Mouse (Mus musculus): ENCODE data around the gene Zbtb42.

Gene Zbtb42

DNA sequence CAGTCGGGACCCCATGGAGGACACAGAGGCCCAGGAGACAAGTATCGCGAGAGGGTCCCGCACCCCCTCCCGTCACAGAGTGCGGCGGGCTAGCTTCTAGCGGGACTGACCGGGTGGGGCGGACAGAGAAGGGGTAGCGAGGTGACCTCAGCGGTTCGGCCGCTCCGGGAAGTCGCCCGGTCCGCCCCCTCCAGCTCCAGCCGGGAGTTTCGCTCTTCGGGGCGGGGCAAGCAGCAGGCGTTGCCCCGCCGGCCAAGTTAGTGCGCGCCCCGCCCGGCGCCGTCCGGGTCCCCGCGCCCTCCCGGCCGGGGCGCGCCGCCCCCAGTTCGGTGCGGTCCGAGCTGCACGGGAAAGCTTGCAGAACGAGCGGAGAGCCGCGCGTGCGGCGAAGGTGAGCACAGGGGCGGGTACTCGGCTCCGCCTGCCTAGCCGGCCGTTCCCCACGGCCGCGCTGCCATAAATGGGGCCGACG lies at the start of gene Zbtb42:
Zbtb42 (plus strand) TSS at position 274 of the 472 bp plus-strand sequence.
- peak; percentile 68 to 86 for DNase-seq

DNA sequence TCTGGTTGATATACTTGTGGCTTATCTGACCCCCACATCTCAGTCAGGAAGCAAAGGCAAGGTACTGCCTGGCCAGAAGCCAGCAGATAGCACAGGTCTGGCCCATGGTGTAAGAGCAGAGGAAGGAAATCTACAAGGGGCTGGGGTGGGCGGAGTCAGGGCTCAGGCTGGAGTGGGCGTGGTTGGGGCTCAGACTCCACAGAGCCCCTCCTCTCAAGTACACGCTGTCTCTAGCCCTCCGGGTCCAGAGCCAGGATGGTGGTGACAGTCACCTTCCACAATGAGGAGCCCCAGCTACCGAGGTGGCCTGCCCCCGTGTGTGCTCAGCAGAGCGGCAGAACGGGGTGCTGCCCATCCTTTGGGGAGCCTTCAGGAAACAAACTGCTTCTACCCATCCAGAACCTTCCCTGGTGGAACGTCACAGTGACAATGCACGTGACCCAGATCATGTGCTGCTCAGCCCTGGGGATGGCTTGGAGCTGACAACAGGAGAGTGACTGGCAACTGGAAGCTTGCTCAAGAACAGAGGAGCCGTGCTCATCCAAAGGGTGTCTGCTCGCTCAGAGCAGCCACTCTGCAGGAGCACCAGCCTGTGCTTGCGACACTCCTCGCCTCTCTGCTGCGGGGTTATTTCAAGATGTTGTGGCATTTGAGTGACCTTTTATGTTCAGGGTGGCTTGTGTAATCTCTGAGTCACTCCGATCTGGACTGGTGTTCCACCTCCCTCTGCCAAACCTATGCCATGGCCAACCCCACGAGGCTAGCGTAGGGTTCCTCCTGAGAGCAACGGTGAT lies 49.5 kb upstream of the Zbtb42 start:
- peak; percentile 61 to 66 for DNase-seq

DNA sequence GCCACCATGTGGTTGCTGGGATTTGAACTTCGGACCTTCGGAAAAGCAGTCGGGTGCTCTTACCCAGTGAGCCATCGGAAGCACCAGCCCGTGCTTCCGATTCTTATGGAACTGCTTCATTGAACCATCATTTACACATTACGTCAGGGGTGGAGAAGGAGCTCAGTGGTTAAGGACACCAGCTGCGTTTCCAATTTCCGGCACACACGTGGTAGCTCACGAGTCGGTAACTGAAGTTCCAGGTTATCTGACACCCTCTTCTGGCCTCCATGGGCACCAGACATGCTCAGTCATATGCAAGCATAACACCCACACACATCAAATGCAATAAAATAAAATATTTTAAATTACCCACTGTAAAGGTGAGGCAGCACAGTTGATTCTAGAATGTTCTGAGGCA lies 48.6 kb upstream of the Zbtb42 start:
- DNase-seq: no peak

DNA sequence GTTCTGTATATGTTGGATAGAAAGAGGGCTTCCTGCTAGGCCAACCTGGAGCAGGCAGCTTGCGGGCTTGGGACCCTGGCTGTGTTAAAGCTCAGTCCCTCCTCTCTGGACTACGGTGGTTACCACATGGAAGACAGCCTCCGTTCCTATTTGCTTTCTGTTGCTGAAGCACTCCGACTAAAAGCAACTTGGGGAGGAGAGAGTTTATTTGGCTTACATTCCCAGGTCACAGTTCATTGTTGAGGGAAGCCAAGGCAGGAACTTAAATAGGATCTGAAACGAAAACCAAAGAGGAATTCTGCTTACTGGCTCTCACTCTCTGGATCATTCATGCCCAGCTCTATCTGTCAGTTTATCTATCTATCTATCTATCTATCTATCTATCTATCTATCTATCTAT lies 47.8 kb upstream of the Zbtb42 start:
- DNase-seq: no peak

DNA sequence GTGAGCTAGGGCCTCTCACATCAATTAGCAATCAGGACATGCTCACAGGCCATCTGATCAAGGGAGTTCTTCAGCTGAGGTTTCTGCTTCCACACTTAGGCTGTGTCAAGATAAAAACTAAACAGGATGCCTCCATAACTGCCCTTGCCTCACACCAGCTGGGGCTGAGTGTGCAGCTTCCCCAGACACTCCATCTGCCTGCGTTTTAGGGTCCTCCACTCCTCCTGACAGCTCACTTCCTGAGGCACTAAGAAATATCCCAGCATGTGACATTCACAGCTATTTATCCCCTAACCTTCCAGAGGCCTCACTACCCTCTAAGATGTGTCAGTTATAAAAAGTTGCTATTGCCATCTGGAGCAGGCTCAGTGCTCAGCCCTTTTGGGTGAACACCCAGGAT lies 47.2 kb upstream of the Zbtb42 start:
- DNase-seq: no peak

DNA sequence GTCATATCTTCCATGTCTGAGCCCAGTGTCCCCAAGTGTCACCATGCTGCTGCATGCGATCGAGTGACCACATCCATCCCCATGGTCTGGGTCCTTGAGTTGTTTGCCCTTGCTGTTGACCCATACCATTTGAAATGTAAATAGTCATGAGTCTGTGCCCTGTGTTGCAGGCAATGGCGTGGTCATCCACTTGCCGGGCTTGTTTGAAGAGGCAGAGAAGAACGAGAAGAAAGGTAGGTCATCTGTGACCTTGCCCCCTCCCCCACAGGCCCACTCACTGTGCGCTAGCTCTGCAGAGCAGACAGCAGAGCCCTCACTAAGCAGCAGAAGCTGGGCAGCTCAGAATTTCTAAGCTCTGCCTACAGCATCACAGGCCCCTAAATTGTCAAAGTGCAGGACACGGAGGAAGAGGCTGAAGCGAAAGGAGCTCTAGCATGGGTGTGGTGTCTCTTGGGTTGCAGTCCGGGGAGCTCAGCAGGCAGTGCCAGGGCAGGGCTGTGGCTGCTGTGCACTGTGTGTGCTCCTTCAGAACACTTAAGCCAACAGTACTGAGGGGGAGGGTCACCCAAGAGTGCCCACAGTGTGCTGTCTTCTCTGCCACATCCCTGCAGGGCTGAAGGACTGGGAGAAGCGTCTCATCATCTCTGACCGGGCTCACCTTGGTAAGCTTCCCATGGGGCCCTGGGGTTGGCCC lies 46.4 kb upstream of the Zbtb42 start:
- DNase-seq: no peak

DNA sequence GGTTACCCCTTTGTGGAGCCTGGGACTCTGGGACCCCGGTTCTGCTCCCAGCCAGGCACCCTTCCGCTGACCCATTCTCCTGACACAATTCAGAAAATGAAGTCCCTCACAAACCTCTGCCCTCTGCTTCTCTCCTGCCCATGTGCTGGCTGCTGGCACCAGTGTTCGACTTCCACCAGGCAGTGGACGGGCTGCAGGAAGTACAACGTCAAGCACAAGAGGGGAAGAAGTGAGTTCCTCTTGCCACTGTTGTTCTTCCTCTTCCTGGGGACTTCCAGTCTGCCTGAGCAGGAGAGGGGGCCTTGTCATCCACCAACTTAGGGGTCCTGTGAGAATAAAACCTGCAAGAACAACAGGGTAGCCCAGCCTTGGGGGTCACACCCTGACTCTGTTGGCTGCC lies 45.7 kb upstream of the Zbtb42 start:
- peak in 1 of 2 experiments; percentile 37 for DNase-seq

DNA sequence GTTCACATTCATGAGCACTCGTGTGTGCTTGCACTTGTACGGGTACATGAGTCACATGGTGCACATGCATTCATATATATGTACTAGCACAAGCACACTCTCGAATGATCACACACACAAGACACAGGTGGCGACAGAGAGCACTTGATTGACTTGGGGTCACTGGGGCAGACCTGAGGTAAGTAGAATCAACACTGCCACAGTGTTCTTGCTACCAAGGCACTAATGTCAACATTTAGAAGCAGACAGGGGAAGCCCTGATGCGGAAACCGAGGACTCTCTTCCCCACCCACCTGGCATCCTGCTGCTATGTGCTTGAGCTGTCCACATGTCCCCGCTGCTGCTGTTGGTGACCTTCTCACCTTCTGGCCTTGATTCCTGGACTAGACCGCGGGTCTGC lies 44.9 kb upstream of the Zbtb42 start:
- DNase-seq: no peak

DNA sequence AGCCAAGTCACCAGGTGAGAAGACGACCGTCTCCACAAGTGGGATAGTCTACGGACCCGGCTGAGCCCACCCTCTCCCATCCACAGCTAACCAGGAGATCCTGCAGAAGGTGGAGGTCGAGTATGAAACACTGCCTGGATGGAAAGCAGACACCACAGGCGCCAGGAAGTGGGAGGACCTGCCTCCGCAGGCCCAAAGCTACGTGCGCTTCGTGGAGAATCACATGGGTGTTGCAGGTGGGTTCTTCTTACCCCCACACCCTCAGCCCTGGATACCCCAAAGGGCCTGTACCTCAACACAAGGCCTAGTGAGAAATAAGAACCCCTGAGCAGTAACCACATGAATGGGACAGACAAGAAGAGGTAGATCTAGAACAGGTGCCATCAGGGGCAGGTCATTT lies 39.1 kb upstream of the Zbtb42 start:
- DNase-seq: peak in 1 of 2 experiments; percentile 34

DNA sequence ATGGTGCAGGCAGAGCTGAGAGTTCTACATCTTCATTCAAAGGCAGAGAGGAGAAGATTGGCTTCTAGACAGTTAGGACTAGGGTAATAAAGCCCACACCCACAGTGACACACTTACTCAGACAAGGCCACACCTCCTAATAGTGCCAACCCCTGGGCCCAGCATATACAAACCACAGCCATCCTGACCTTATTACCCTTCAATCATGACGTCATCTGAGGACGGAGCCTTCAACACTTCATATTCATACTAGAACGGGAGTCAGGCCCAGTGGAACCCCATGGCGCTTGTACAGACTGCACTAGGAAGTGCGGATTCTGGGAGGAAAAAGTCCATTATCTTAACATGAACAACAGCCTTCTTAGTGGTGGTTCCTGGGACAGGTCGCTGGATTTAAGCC lies 35.5 kb upstream of the Zbtb42 start:
- peak in 1 of 2 experiments; percentile 33 for DNase-seq

DNA sequence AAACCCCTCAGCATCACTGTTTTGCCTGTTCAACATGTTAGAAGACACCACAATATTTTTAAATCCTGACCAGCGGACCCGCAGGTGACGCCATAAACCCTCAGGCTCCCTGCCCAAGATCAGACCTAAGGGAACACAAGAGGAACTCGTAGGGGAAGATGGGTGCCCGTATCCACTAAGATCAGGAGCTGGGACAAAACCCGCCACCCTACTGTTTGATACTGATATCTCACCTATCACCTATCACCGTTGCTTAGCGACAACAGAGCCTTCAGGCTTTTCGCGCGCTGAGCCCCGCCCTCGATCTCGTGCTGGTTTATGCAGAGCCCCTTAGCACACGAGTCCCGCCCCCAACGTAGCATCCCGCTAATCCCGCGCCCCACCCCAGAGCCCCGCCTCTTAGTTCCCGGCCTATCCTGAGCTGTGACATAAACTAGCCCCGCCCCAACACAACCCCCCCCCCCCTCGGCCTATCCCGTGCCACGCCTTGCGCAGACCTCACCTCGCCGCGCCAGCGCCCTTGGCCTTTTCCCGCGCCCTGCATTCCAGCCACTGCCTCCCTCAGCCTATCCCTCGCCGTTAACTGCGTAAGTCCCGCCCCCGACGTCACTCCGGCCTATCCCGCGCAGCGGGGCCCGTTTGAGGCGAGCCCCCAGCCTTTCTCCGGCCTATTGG lies 34.3 kb upstream of the Zbtb42 start, which contains the start of gene Siva1:
Siva1 (plus strand) TSS at position 500 of the 675 bp plus-strand sequence.
- DNase-seq: peak; percentile 99 to 100

DNA sequence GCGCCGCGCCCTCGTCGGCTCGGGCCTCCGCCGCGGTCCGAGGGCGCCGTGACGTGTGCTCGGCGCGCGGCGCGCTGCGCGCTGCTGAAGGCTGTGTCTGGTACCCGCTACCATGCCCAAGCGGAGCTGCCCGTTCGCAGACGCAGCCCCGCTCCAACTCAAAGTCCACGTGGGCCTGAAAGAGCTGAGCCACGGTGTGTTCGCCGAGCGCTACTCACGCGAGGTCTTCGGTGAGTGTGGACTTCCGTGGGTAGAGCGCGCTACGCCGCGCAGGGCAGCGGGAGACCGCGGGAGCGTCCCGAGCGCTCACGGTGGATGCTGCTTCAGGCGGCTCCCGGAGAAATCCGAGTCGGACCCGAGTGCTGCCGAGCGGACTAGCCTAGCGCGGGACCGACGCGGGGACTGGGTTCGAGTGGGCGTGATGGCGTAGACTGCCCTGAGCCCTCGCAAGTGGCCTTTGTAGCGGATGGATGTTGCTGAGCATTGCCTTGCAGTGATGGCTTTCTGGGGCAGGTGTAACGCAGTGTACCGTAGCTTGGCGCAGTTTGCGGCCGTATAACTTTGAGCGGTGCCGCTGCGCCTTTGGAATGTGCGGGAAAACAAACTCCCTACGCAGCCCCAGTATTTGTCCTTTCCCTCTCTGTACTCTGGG lies 33.6 kb upstream of the Zbtb42 start:
- peak in 1 of 2 experiments; percentile 58 for DNase-seq

DNA sequence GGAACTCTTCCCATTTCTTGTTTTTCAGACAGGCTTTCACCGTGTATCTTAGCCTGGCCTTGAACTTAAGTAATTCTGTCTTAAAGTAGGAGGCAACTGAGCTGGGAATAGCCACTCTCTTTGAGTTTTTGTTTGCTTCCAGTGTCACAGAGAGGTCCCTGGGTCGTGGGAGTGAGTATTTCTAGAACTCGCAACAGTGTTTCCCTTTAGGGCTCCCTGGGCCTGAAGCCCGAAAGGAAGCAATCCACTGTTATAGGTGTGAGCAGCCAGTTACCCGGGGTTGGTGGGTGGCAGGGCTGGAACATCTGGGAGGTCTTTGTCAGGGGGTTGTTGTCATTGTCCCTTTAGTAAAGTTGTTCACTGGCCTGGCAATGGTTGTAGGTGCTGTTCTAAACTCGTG lies 32.5 kb upstream of the Zbtb42 start:
- no peak for DNase-seq

DNA sequence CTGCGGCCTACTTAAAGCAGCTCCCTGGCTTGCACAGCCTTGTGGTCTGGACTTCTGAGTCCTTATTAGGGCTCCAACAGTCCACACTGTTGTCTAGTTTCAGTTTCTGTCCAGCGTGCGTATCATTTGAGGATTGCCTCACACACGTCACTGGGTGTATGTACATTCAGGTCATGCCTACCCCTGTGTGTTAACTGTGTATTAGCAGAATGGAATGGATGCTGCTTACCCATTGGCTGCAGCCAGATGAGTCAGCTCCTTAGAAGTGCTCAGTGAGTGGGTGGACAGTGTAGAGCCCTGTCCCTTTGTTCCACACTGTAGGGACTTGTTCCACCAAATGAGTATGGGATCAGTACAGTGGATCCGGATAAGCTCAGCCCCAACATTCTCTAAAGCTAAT lies 30.5 kb upstream of the Zbtb42 start:
- no peak for DNase-seq

DNA sequence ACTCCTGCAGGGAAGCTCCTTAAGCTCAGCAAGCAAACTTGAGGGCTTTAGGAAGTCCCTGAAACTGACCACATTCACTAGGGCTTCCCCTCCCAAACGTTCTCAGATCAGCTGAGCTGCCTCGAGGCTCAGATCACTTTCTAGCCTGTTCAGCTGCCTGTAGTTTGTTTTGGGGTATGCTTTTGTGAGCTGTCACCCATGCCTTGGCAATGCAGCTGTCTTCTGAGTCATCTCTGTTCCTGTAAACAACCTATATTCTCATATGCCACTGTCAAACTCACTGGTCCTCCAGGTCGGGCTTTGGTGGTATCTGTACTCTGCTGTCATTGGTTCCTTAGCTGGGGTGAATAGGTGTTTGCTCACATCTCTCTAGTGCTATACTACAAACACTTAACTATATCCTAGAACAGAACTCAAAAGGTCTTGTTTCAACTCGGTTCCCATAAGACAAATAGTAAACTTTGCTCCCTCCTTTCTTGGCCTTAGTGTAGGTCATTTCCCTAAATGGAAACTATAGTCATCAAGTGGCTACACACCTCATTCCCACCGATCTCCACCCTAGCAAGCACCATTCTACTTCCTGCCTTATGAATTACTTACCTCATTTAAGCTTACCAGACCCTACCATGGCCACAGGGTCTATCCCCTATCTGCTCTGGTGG lies 26.7 kb upstream of the Zbtb42 start:
- no peak for DNase-seq

DNA sequence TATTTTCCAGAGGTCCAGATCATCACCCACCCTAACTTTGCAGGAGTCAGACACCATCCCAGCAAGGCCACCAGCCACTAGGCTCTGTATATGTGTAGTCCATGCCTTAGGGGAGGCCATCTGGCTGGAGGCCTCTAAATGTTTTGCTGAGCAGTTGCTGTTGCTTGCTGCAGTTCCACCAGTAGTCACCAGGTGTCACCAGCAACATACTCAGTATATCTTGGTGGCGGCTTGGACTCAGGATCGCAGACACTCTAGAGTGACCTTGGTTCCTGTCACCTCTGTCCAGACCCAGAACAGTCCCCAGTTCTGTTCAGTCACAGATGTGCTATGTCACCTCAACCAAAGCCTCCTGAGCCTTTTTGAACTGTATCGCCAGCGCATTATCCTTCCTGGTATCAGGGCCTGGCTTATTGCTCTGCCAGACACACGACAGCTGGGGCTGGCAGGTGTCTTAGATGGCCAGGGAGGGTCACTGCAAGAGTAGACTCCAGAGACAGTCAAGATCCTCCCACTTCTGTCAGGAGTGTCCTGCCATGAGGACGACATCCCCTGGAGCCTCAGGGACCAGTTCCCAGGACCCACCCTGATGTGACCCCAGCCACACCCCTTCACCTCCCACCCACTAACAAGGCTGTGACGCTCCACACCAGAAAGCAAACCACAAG lies 25.3 kb upstream of the Zbtb42 start:
- DNase-seq: peak; percentile 90 to 96

DNA sequence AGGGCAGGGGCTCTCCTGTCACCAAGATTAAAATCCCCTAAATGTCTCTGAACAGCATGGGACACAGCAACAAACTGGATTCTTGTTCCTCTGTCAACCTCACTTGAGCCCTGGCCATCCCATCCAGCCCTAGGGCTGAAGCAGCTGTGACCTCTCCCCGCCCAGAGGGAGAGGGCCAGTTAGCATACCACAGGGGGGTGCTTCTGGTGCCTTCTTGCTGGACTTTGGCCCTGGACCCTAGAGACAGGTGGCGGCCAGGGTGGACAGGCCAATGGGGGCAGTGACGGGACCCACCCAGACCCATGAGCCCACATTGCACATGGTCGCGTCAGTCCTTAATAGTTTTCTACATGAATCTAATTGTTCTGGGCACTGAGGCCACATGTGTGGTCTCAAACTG lies 24.6 kb upstream of the Zbtb42 start:
- no peak for DNase-seq

DNA sequence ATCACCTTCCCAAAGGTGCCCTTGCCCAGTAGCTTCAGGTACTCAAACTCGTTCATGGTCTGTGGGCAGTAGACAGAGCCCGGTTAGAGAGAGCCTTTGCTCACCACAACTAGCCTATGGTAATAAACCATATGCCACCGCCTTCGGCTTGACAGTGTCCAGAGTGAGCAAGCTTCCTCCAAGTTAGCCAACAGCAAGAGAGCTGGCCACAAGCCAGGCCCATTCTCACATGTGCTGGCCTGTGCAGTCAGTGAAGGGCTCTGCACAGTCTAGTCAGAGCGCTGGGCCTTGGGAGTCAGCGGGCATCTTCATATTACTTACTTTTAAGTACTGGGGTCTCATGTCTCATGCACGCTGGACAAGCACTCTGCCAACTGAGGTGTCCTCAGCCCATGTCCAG lies 20.0 kb upstream of the Zbtb42 start:
- DNase-seq: peak; percentile 49 to 52

DNA sequence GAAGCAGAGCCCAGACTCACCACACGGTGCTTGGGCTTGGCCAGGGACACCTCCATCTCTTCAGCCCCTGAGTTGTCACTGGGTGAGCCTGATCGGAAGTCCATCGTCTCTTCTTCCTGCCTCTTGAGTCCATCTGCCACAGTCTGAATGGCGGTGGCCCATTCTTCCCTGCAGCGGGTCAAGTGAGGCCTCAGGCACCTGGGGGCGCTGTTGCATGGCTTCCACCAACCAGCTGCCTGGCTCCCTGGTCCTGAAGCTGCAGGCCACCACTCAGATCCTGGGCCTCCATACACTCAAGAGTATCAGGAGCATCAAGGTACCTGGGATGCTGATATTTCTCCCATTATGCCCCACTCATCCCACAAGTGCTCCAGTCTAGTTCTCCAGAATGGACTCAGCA lies 19.5 kb upstream of the Zbtb42 start:
- peak; percentile 73 to 80 for DNase-seq

DNA sequence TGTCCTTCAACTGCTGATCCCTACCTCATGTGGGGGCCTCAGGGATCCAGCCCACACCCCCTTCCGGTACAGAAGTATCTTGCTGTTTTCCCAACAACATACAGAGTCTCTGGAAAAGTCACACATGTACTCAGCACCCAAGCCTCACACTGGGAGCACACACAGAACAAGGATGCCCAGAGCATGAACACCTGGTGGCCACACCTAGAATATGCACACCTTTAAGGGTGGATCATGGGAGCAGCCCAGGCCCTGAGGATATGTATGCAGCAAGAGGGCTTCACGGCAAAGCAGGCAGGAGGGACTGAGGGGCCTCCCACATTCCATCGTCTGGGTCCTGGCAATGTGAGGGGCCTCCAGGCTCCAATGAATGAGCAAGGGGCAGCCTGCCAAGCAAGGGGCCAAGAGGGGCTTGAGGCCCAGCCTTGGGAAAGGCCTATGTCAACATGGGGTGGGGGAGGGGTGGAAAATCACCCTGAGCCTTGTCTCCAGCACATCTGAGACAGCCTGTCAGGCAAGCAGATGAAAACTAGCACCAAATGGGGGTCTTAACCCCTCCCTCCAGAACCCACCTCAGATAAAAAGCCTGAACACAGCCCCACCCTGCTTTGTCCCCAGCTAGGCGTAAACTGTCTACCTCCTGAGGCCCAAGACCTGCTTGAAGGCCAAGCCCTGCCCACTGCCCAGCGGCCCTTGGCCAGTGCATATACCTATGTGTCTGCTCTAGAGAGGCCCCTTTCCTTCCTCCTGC lies 17.9 kb upstream of the Zbtb42 start:
- no peak for DNase-seq

DNA sequence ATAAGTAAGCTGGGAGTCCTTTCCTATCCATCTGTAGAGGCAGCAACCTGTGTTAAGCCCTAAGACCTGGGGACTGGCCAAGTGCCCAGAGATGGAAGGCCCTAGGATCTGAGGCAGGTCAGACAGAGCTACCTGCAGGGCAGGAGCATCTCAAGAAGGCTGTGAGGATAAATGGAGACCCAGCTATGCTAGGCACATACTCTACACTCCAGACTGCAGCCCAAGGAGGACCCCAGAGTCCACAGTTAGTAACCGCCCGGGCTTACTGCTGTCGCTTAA lies 17.4 kb upstream of the Zbtb42 start:
- no peak for DNase-seq
